Mouse (Mus musculus) E14TG2a.4 (cell line): Measurements from ENCODE around the gene Hoxa13.

Experiments
- H3K27me3 ChIP-seq: 2 replicates; pipeline ENCODE4 v1.6.1; 2014; ENCODE audit warnings: low read length, control low read depth; ENCODE audit not compliant: insufficient read depth
- H3K36me3 ChIP-seq: 2 replicates; pipeline ENCODE4 v1.6.1; 2014; ENCODE audit warnings: low read length, control low read depth; ENCODE audit not compliant: insufficient read depth
- H3K4me1 ChIP-seq: replicated peaks from 2 replicates; pipeline ENCODE4 v1.6.1; 2014; ENCODE audit warnings: low read depth, low read length, control low read depth
- H3K4me3 ChIP-seq: replicated peaks from 2 replicates; pipeline ENCODE4 v1.5.1; 2014; ENCODE audit warnings: mild to moderate bottlenecking, low read length
- H3K9me3 ChIP-seq: 2 replicates; pipeline ENCODE4 v1.6.1; 2014; ENCODE audit warnings: low read length, control low read depth
- CTCF ChIP-seq: conservative IDR thresholded peaks from 2 replicates; pipeline ENCODE4 v1.5.1; 2014; ENCODE audit warnings: low read length
- NANOG ChIP-seq: IDR thresholded peaks from 2 replicates; pipeline ENCODE4 v1.6.1; 2014; ENCODE audit warnings: borderline replicate concordance, low read length, mixed read lengths
- POU5F1 ChIP-seq: IDR thresholded peaks from 2 replicates; pipeline ENCODE4 v1.6.1; 2014; ENCODE audit warnings: low read length, borderline replicate concordance

Gene Hoxa13

DNA sequence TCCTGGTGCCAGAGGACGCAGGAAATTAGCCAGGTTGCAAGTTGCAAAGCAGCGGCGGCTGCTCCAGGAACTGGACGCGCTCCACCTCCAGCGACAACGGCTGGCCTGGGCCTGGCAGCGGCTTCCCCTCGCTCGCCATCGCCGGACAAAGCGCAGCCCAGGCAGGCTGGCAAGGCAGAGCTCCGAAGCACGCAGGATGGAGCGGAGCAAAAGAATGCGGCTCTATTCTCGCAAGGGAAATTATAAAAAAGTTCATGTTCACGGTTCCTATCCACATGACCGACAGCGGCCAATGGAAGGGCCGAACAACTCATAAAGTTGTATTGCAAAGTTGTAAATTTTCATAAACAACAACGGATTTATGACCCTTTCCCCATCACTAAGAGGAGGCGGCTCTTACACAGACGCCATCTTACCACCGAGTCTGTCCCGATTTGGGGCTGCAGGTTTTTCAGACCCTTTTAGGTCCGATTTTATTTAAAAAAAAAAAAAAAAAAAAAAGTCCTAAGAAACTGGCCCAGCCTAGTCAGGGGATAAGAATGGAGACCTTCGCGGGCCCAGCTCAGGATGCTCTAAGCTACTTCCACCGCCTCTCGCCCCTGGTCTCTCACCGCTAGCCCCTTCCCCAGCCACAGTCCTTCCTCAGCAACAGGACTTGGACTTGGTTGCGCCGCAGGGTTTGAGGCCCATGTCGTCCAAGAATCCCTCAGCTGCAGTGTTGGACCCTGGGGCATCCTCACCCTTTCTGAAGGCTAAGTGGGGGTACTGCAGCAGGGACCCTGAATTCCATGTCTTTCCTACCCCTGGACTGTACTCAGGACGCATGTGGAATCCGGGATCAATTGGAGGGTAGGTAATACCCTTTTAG lies 47.3 kb downstream of the Hoxa13 start, which contains the start of the genes Hoxa3 and Gm28308:
Hoxa3 (minus strand) TSS at position 218 of the 868 bp plus-strand sequence.
Gm28308 (minus strand) TSS at position 221 of the 868 bp plus-strand sequence.
- H3K9me3 ChIP-seq = no peaks in the 10 kb centered on the region
- peaks cover 59% of the 10 kb centered on the region for H3K4me1 ChIP-seq
- H3K27me3 ChIP-seq = peaks cover 98% of the 10 kb centered on the region
- H3K36me3 ChIP-seq = no peaks in the 10 kb centered on the region
- TF ChIP-seq NANOG (no peak), CTCF (no peak), POU5F1 (no peak)
- peak within 1 kb of the TSS; percentile 35; the same call in 1 of the 2 replicates for H3K4me3 ChIP-seq

DNA sequence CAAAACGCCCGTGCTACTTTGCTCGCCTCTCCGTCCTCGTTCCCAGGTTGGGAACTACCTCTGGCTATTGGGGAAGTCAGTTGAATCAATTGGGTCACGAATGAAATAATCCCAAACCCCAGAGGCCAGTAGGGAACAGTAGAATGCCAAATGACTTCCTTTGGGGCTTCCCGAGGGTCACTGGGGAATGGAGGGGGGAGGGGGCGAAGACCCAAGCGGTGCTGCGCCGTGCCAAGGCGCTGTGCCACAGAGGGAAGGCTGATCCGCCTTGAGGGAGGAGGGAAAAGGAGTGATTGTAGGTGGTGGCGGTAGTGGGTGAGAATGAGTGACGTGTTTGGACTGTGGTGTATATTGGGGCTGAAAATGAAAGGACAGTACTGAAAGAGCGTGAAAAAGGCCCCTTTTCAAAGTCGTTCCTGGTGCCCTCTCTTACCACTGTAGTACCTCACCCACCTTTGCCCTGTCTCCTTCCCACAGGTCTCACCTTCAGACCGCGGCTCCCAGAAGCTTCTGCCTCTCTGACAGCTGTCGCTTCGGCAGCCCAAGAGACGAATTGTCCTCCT lies 48.0 kb downstream of the Hoxa13 start:
- TF ChIP-seq NANOG (no peak), POU5F1 (no peak), CTCF (no peak)
- Histone ChIP-seq H3K9me3 (no peaks in the 10 kb centered on the region), H3K4me1 (peaks cover 57% of the 10 kb centered on the region), H3K36me3 (no peaks in the 10 kb centered on the region), H3K27me3 (peaks cover 98% of the 10 kb centered on the region), H3K4me3 (peak overlapping the region; percentile 35; the same call in 1 of the 2 replicates)

DNA sequence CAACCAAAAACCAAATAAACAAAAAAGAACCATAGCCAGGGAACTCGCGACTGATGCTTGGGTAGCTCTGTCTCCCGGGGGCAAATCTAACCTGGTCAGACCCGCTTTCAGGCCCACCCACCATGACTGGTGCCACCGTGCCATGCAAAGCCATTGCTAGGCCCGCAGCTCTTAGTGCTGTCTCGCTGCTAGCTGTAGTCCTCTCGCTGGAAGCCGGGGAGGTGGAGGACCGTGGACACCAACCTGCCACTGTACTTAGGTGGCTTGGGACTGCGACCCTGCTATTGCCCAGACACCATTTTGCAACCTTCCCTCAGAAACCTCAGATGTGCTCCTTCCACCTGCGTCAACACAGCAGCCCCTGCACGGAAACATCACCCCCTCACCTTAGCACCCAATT lies 48.7 kb downstream of the Hoxa13 start:
- H3K4me3 ChIP-seq = 0 out of 2 replicates have a peak overlapping the region, but pooled peaks have one; percentile 26
- H3K36me3 ChIP-seq = no peaks in the 10 kb centered on the region
- peaks cover 53% of the 10 kb centered on the region for H3K4me1 ChIP-seq
- TF ChIP-seq POU5F1 (no peak), NANOG (no peak), CTCF (no peak)
- peaks cover 98% of the 10 kb centered on the region for H3K27me3 ChIP-seq
- H3K9me3 ChIP-seq = no peaks in the 10 kb centered on the region

DNA sequence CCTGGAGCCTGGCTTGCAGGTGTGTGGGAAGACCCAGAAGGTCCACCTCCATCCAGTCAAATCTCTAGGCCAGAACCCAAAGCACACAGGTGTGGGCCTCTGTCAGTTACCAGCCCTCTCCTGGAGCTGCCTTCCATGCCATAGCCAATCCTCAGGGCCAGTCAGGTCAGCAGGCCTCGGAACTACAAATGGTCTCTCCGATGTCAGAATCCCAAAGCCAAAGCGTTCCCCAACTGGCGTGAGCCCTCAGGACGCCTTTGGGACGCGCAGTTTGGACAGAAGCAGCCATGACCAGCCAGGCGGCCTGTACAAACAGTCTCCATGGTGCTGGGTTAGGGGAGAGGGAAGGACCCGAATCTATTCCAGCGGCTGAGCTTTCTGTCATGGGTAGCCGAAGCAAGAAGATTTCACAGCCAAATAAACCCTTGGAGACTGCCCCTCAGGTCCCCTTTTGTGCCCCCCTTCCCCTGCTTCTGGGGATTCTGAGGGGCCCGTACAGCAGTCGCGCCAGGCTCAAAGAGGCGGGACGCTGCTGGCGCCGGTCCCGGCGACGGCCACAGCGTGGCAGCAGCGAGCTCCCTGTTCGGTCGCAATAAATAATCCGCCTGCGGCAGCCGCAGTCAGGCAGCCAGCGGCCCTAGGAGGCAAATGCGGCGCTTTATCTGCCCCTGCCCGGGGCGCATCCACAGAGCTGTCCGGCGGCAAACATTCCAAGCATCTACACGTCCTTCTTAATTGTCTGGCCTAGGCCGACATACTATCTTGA lies 49.3 kb downstream of the Hoxa13 start:
- Histone ChIP-seq H3K36me3 (no peaks in the 10 kb centered on the region), H3K4me1 (peaks cover 50% of the 10 kb centered on the region), H3K9me3 (no peaks in the 10 kb centered on the region), H3K27me3 (peaks cover 98% of the 10 kb centered on the region), H3K4me3 (0 out of 2 replicates have a peak overlapping the region, but pooled peaks have one; percentile 26)
- no peak for TF ChIP-seq NANOG
- no peak for TF ChIP-seq POU5F1
- TF ChIP-seq CTCF = no peak

DNA sequence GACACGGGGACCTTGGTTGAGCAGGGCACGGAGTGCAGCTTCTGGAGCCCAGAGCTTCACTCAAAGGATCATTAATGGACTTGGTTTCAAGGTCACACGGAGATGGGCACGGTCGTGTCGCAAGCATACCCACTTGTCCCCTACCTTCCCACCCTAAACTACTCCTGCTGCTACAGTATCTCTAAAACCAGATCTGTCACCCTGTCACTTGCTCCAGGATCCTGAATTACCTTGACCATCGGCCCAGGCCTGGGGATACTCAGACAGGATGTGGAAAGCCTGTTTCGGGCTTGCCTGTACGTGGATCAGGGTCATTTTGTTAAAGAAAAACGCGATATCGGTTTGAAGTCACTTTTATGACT lies 51.0 kb downstream of the Hoxa13 start:
- peaks cover 98% of the 10 kb centered on the region for H3K27me3 ChIP-seq
- H3K4me1 ChIP-seq = peaks cover 57% of the 10 kb centered on the region
- no peaks in the 10 kb centered on the region for H3K36me3 ChIP-seq
- no peak for TF ChIP-seq CTCF
- no peak for TF ChIP-seq POU5F1
- TF ChIP-seq NANOG = no peak
- H3K9me3 ChIP-seq = no peaks in the 10 kb centered on the region
- H3K4me3 ChIP-seq = no peak overlapping the region

DNA sequence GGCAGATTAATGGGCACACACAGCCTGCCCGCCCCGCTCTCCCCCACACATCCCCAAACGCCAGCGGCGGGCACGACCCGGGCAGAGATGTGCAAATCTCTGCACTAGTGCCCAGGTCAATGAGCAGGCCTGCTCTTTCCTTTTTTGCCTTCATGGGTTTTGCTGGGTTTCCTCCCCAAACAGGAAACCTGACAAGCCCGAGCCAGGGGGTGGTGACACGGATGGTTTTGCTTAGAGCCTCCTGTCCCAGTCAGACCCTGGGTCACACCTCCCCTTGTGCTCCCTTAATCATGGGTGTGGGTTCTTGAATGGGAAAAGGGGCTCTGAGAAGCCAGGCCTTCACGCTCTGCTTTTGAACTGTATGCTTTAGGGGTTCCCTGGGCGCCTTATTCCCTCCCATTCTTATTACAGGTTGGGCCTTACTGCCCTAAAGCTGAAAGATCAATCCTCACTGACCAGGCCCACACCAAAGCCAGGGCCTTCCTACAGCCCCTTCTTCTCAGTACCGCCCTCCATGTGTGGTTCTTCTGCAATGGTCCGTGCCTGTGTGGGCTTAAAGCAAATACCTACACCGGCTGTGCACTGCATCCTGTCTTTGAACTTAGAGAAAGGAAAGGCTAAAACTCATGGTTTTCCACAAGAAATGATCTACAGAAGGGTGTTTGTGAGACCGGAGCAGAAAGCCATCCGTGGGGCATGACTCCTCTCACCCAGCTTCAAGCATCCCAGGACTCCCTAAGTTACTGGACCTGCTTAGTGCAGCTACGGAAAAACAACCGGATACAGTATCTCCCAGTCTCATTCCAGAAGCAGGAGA lies 51.6 kb downstream of the Hoxa13 start:
- Histone ChIP-seq H3K9me3 (no peaks in the 10 kb centered on the region), H3K4me3 (peak overlapping the region; percentile 52; the same call in 1 of the 2 replicates), H3K27me3 (peaks cover 98% of the 10 kb centered on the region), H3K4me1 (peaks cover 61% of the 10 kb centered on the region), H3K36me3 (no peaks in the 10 kb centered on the region)
- no peak for TF ChIP-seq POU5F1
- TF ChIP-seq NANOG = no peak
- TF ChIP-seq CTCF = no peak

DNA sequence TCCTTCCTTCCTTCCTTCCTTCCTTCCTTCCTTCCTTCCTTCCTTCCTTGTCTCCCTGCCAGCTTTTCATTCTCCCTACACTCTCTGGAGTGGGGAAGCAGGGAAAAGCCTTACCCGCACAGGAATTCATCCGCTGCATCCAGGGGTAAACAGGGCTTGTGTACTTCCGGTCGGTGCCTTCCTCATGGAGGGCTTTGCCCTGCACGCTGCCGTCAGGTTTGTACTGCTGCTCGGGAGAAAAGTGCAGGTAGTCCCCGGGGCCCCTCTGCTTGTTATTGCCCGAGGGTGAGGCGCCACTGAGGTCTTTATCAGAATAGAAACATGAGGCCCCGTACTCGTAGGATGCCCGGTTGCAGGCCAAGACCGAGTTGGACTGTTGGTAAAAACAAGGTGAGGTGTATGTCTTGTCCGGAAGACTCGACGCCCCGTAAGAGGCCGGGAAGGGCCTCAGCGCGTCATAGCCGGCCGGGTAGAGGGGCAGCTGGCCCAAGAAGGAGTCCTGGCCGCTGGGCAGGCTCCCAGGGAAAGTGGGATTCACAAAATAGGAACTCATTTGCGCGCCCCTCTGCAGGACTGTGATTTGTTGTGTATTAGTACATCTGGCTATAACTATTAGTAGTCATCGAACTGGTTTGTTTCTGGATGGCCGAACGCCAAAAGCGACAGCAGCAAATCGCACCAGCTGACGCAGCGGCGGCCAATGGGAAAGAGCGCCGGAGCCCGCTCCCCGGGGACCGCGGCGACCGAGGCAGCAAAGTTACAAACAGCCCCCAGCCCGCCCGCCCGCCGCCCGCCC lies 52.4 kb downstream of the Hoxa13 start, which contains the start of gene Hoxa6:
Hoxa6 (minus strand) TSS at position 651 of the 796 bp plus-strand sequence.
- no peaks in the 10 kb centered on the region for H3K9me3 ChIP-seq
- H3K4me1 ChIP-seq = peaks cover 61% of the 10 kb centered on the region
- H3K4me3 ChIP-seq = peak within 1 kb of the TSS; percentile 52; the same call in 1 of the 2 replicates
- peaks cover 98% of the 10 kb centered on the region for H3K27me3 ChIP-seq
- H3K36me3 ChIP-seq = no peaks in the 10 kb centered on the region
- no peak for TF ChIP-seq NANOG
- TF ChIP-seq POU5F1 = no peak
- TF ChIP-seq CTCF = no peak
